Mouse (Mus musculus) adrenal gland, postnatal 36 days (tissue): ENCODE measurements around the gene Slco2b1. TPM values are rescaled to one million over a fixed set of nuclear protein-coding genes. Genes with fewer than 3 reads are reported as not detected.
A peak's percentile ranks its signal among the peaks of the same experiment; 100 is the strongest.

Experiments
- DNase-seq, 2 experiments: peaks; one replicate each; pipeline ENCODE4 v3.0.0; 2021; ENCODE audit warnings: mixed read lengths in 1 of 2
- total RNA-seq, 2 experiments: library from RNA; stranded (reverse); gene quantifications; 2 replicates each; pipeline ENCODE4 v1.2.3; 2021

Slco2b1 gene
- total RNA-seq, 2 experiments from 2014 or later, result 18.3 to 27.4 TPM

- no peak for DNase-seq
These were observed 17.2 kb downstream of the Slco2b1 start for GRCm38 (mm10) chr7:99693976-99694375.

GRCm38 (mm10) chr7:99693387-99693786 lies 17.8 kb downstream of the Slco2b1 start:
- no peak for DNase-seq

DNA sequence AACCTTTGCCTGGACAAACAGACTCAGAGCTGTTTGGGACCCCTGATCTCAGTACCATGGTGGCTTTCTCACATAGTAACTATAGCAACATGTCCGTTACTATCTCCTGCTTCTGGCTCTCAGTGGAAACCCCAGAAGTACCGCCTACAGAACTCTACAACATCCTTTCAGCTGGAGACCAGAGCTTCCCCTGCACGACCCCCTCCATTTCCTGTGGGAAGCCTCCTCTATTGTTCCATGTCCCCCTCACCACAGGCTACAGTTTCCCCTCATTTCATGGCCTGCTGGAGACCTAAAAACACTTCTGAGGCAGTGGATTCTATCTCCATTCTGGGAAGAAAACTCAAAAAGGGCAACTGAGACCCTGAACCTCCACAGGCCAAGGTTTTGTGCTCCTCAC lies 18.7 kb downstream of the Slco2b1 start:
- DNase-seq, result no peak

DNA sequence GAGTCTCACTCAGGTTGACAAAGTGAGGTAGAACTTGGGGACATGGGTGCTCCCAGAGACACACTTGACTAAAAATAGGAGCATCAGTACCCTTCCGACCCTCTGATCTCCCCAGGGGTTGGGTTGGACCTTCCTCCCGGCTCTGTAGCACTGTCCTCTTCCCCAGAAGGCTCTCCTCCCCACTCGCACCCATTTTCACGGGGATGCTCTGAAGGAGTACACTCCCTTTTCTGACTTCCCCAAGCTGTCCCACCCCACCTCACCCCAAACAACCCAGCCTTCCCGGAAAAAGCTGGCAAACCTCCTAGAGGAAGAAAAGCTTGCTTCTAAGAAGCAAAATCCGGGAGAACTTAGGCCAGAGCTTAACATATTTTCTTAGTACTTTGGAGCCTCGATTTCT lies 20.3 kb downstream of the Slco2b1 start:
- no peak for DNase-seq

GRCm38 (mm10) chr7:99684086-99684485 lies 27.1 kb downstream of the Slco2b1 start:
- no peak for DNase-seq

- no peak for DNase-seq
These were observed 30.4 kb downstream of the Slco2b1 start for GRCm38 (mm10) chr7:99680771-99681170.

DNA sequence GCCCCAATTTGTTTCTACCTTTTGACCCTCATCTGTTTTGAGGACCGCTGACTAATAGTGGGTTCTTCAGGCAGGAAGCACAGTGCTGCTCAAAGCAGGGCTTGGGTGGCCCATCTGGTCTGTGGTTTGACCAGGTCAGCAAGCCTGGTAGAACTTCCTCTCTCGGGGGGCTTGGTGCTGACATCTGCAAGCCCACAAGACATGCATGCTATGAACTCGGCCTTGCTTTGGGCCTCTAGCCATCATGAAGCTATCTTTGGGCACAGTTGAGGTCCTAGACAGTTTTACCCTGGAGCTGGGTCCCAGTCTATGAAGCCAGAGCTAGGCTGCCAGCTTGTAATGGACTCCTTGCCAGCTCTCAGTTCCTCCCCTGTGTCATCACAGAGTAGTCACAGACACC lies 36.2 kb downstream of the Slco2b1 start:
- DNase-seq, result peak in 1 of 2 experiments; percentile 22

DNA sequence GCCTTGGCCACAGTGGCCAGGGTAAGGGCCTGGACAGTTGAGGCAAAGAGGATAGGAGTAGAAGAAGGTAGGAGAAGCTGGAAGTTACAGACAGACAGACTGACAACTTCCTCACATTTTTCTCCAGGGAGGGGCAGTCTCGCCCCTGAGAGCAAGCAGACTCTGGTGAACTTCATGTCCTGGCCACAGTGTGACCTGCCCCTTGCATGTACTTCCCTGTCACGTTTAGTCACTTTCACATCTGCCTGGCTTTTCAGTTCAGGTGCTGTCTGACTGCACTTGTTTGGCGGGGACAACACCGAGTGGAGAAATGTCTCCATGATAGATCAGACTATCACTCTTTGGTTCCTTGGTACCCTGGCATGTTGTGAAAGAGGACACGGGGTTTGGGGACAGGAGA lies 36.9 kb downstream of the Slco2b1 start:
- no peak for DNase-seq

DNA sequence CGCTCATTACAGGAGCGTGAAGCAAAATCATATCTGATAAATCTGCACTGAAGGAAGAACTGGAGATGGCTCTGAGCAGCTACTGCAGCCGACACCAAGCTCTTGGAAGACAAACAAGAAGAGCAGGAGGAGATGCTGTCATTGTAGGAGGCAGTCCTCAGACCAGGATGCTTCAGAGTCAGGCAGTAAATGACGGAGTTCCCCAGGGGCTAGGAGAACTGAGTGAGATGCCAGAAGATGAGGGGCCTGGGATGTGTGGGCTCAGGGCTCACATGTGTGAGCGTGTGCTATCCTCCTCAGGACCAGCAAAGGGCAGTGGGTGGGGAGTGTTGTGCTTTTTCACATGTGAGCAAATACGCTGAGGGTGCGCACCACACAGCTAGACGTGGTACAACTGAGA lies 38.0 kb downstream of the Slco2b1 start:
- DNase-seq, result no peak

DNA sequence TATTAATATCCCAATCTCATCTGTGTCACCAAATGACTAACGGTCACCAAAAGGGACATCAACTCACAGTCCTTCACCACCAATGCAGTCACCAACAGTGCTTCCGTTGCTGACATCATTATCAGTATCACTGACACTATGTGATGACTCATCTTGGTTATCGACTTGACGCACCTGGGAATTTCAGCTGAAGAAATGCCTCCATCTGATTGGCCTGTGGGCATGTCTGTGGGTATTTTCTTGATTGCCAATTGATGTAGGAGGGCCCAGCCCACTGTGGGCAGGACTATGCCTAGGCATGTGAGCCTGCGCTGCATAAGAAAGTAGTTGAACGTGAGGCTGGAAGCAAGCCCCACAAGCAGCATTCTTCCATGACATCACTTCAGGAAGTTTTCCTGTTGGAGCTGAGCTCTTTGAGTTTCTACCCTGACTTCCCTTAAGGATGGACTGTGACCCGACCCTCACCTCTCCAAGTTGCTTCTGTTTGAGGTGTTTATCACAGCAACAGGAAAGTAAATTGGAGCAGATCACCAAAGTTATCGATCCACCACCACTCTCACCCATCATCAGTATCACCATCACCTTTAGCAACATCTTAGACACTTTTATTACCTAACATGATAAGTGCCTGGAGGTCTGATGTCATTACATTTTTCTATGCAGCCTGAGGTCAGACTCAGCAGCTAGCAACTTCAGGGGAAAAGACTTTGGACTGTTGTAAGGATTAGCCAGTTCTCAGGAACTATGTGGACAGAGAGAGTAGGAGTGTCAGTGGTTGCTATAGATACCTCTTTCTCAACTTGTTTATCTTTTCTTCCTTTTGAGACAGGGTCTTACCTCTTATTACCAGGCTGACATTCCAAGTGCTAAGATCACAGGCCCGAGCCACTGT lies 39.4 kb downstream of the Slco2b1 start:
- DNase-seq, result no peak

GRCm38 (mm10) chr7:99670915-99671314 lies 40.2 kb downstream of the Slco2b1 start:
- no peak for DNase-seq

GRCm38 (mm10) chr7:99668802-99669201 lies 42.3 kb downstream of the Slco2b1 start:
- DNase-seq, result peak; percentile 78 to 83

DNA sequence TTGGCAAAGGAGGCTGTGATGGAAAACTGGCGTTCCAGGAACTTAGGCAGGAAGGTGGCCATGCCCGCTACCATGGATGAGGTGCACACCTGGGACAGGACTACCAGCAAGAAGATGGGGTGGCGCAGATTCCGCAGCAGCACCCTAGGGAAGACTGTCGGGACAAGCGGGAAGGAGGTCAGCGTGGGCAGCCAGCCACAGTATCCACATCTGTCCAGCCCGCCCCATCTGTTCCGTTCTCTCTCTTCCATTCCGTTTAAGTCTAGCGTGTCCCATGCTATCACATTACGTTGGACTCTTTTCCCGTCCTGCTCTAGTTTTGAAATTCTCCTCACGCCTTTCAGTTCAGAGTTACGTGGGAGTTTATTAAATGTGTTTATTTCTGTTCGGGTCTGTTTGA lies 44.0 kb downstream of the Slco2b1 start:
- DNase-seq, result no peak

DNA sequence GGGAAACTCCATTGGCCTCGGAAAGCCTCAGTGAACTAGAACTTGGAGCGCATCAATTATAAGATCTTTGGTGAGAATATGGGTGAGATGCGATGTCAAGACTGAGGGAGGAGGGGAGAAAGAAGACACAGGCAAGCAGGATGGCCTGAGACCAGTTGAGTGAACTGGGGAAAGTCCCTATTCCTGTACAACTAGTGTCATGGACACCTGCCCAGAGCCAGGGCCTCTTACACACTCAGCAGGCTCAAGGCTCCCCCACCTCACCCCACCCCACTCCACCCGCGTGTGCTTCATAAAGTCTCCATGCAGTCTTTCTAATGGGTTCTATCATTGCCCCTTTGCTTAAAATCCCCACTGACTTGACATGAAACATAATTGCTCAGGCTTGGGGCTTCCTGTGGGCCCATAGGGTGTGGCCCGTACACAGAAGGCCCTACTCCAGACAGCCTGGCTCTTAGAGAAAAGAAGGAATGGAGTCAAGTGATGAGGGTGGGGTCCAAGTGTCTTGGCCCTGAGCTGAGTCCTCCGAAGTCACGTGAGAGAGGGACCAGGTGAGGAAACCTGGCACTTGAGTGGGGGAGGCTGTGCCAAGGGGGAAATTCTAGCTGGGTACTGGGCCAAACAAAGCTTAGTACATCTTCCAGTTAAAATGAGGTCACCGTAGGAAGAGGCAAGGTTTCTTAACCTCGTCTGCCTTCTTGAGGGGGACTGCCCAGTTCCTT lies 45.2 kb downstream of the Slco2b1 start:
- no peak for DNase-seq

- peak; percentile 27 to 59 for DNase-seq
These were observed 46.3 kb downstream of the Slco2b1 start for GRCm38 (mm10) chr7:99664571-99665485.

GRCm38 (mm10) chr7:99663507-99664220 lies 47.5 kb downstream of the Slco2b1 start:
- no peak for DNase-seq

DNA sequence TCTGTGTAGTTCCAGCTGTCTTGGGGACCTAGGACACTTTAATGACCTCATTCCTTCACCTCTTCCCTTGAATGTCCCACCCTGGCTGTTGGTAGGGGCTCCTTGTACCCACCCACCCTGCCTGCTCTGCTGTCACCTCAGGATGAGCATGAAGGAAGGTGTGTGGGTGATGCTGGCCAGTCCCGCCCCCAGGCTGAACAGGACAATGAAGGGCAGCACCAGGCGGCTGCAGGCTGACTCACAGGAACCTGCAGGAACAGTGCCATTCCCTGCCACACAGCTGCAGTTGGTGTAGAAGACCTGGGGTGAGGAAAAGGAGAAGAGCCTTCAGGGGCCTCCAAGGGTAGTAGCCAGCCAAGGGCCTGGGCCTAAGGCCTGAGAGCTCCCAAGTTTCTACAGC lies 48.8 kb downstream of the Slco2b1 start:
- DNase-seq, result no peak

DNA sequence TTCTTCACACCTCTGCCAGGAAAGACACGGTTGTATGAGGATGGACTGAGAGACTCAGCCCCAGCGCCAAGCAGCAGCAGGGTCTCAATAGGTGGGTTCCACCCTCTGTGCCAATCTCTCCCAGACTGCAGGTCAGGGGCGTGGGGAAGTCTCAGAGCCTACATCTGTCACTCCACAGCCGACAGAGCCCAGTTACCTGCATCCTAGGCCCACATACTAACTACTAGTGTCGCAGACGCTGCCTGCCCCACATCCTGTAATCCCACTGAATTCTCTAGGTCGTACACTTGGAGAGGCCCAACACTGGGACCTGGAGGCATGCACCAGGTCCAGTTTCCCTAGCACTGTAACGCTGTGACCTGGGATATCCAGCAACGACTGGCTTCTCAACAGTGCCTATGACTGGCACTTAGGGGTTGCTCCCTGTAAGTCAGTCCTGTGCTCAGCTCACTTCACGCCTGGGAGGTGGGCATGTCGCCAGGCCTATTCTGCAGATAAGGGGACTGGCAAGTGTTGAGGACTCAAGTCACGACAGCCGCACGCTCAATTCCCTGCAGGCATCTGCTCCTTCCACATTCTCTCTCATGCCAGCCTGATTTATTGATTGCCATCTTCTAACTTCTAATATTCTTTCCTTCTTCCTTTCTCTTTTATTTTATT lies 49.4 kb downstream of the Slco2b1 start:
- no peak for DNase-seq

DNA sequence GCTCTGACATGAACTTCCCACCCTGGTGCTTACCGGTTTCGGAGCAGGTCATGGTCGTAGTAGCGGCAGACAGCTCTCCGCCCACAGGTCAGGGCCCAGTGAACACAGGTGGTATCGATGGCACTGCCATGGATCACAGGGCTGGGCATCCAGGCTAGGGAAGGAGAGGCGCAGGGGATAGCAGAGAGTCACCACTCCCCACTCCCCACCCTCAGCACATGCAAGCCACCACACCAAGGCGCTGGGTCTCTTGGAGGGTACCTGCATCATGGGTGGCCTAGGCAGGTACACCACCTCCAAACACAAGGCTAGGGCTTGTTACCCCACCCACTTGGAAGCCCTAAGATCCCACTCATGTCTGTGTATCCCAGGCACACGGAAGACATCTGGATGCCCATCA lies 50.1 kb downstream of the Slco2b1 start:
- no peak for DNase-seq

GRCm38 (mm10) chr7:99659379-99660029 lies 51.6 kb downstream of the Slco2b1 start:
- DNase-seq, result peak; percentile 87 to 90

DNA sequence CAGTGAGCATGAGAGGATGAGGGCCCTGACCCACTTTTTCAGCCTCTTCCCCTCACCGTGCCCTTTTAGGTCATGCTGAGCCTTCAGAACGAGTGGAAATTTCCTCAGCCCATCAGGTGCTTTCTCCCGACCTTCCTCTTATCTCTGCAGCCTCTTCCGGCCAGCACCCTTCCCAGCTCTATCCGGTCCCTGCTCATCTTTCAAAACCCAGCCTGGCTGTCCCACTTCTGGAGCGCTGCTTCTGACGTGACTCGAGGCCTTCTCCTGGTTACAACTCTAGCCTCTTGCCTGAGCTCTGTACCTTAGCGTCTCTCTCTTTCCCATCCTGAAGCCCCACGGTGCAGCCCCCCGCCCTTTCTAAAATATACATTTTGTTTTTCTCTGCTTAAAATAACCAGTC lies 56.9 kb downstream of the Slco2b1 start:
- DNase-seq, result peak; percentile 58 to 64
